Mouse (Mus musculus) cerebral cortex, adult 2 months (tissue): ENCODE measurements around the gene Serp2.

Source experiments
- WGBS: fragments of 180-500 bp; shearing (Covaris S2); methylation state at CpG from one replicate; pipeline ENCODE4 v1.1.7; 2018; 5-methylcytosine and 5-hydroxymethylcytosine counted together

Gene Serp2

DNA sequence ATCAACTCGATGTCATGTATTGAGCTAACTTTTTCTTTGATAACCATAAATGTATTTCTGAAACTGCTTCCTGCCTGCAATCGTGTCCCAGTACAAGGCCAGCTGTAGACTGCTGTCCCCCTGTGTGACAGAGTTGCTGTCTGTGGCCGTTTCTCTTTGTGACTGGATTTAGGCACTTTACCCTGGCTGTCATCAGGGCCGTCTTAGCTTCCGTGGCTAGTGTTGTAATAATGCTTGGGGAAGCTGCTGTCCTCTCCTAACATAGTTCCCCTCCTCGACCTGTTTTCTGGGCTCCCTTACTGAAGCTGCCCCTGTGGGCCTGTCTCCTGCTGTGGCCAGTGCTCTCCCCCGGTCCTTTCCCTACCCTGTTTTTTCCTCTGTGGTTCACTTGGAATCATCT lies 58.5 kb downstream of the Serp2 start:
- 57% methylated on average over 7 of the region's 7 CpGs for WGBS

DNA sequence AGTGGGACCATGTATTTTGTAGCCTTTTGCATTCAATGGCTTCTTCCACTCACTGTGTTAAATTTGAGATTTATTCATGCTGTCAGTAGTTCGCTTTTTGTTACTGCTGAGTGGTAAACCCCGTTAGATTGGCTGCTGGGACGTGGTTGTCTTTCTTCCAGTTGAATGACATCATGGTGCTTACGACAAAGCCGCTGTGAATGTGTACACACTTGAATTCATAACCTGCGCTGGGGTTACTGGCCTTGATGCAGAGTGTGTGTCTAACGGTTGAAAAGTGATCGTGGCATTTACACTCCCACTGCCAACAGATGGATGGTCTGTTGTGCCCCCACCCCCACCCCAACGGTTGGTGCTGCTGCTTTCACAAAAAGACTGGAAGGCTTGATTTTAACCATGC lies 59.5 kb downstream of the Serp2 start:
- 39% methylated on average over 9 of the region's 9 CpGs for WGBS

DNA sequence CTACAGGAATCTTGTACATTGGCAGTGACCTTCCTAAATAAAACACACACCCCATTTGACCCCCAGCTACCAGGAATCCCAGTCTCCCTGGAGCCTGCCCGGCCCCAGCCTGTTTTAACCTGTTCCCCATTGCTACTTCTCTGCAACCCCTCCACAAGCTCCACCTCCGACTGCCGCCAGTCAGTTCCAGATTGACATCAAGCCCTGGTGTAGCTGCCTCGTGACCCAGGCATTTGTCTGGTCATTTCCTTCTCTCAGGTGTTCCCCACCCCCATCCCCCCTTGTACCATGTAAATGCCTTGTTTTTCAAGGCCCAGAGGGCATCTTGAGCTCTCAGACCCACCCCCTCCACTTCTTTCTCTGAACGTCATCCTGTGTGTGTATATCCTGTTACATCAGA lies 61.7 kb downstream of the Serp2 start:
- WGBS = 77% methylated on average over 5 of the region's 5 CpGs

GRCm38 (mm10) chr14:76489128-76489527 lies 67.6 kb downstream of the Serp2 start:
- 49% methylated on average over 2 of the region's 2 CpGs for WGBS

- WGBS = 65% methylated on average over 18 of the region's 18 CpGs
Measured at GRCm38 (mm10) chr14:76488101-76489044, 68.3 kb downstream of the Serp2 start.

- WGBS = 91% methylated on average over 16 of the region's 16 CpGs
Measured at GRCm38 (mm10) chr14:76487609-76488008, 69.1 kb downstream of the Serp2 start.

- 89% methylated on average over 1 of the region's 1 CpGs for WGBS
Measured at GRCm38 (mm10) chr14:76483701-76484100, 73.0 kb downstream of the Serp2 start.
